28 mouse cellular contexts compared by ENCODE assay signal in the genomic region with DNA sequence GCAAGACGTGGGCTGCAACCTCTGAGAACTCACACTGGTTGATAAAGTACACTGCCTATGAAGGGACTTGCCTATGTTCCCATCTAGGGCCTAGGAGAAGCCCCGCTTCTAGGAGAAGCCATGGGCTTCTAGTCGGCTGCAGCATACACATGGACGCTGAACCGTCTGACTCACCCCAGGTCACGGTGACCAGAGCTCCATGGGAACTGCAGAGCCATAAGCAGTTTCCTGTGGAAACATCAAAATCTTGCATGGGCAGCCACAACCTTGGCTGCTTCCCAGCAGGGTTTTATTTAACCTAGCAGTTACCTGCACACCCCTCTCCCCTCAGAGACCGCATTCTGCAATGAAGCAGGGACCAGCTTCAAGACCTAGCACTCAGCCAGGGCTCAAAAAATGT. TPM values are rescaled to one million over a fixed set of nuclear protein-coding genes. Genes with fewer than 3 reads are reported as not detected.
DNase-seq lines count a peak whose midpoint lies in the region; TF ChIP-seq lines count a peak whose summit lies in the region.
"Had no signal": no experiment of that assay in that cellular context is flagged by ENCODE, and none has a peak within 500 bp of the region (broad histone marks: within the 10 kb centered on the region; RNA-seq: fewer than 3 reads in every experiment).

No protein-coding gene starts in this region.

- H3K4me1 ChIP-seq in spleen, adult 2 months (ENCODE audit: control insufficient read depth, insufficient read depth, insufficient read length) = peaks cover 34% of the 10 kb centered on the region; the same call in 1 of the 2 replicates

- WGBS in spleen, adult 2 months = 55% methylated on average over 7 of the region's 7 CpGs
- WGBS in macrophage (ENCODE audit: missing documents) = 23% methylated on average over 7 of the region's 7 CpGs

- H3K4me3 ChIP-seq in left cerebral cortex, adult 2 months = no peak overlapping the region
- no peak overlapping the region for H3K4me3 ChIP-seq in spleen, adult 2 months (ENCODE audit: extremely low read depth, insufficient read depth, insufficient read length)
- no peak overlapping the region for H3K4me3 ChIP-seq in macrophage (ENCODE audit: inconsistent target)
- H3K4me3 ChIP-seq: forebrain, embryonic 10.5 days; forebrain, embryonic 13.5 days; heart, embryonic 12.5 days; heart, embryonic 15.5 days; hindbrain, embryonic 10.5 days; hindbrain, embryonic 13.5 days had no signal

- no peaks in the 10 kb centered on the region for H3K36me3 ChIP-seq in spleen, adult 2 months (ENCODE audit: control insufficient read depth, insufficient read depth, low read length)
- no peaks in the 10 kb centered on the region for H3K36me3 ChIP-seq in macrophage (ENCODE audit: inconsistent target)
- H3K36me3 ChIP-seq: heart, embryonic 12.5 days; heart, embryonic 15.5 days; hindbrain, embryonic 13.5 days had no signal

- TF ChIP-seq CTCF in left cerebral cortex, adult 2 months (IDR thresholded peaks at IDR 0.05) = no peak
- TF ChIP-seq CTCF in spleen, adult 2 months (IDR thresholded peaks at IDR 0.05; ENCODE audit: extremely low read depth, insufficient read depth, insufficient read length, insufficient replicate concordance) = no peak

- H3K27ac ChIP-seq in left cerebral cortex, adult 2 months = peak overlapping the region; percentile 16; the same call in 1 of the 2 replicates
- 0 out of 2 replicates have a peak overlapping the region, but pooled peaks have one; percentile 11 for H3K27ac ChIP-seq in spleen, adult 2 months (ENCODE audit: insufficient read depth, low read length)
- peak overlapping the region; percentile 79 for H3K27ac ChIP-seq in macrophage
- H3K27ac ChIP-seq: forebrain, embryonic 10.5 days; forebrain, embryonic 13.5 days; heart, embryonic 15.5 days; hindbrain, embryonic 10.5 days; hindbrain, embryonic 13.5 days had no signal

- no peaks in the 10 kb centered on the region for H3K27me3 ChIP-seq in spleen, adult 2 months (ENCODE audit: control insufficient read depth, insufficient read depth, low read length)

- TF ChIP-seq POLR2A in spleen, adult 2 months (IDR thresholded peaks at IDR 0.05; ENCODE audit: low read depth, low read length) = no peak

- intact Hi-C loops in left cerebral cortex, adult 2 months (cut with DNase I) = no loop called here
- intact Hi-C loops in left cerebral cortex, postnatal 10 days (cut with DNase I) = no loop called here

- DNase-seq in left cerebral cortex, adult 2 months (ENCODE audit: extremely low spot score in 1 of 2, low spot score in 2 of 2) = no peak
- no peak for DNase-seq in left cerebral cortex, postnatal 10 days (ENCODE audit: extremely low spot score in 1 of 2, low spot score in 2 of 2)
- no peak for DNase-seq in spleen, adult 2 months (ENCODE audit: low read depth in 1 of 2, low spot score in 2 of 2)
- DNase-seq in spleen, postnatal 14 days (ENCODE audit: low spot score in 2 of 2) = no peak
- DNase-seq in 416B (ENCODE audit: low read depth) = peak; percentile 74
- no peak for DNase-seq in right cerebral cortex, adult 2 months (ENCODE audit: low spot score in 2 of 2)
- DNase-seq: adrenal gland, adult 8-10 months; adrenal gland, postnatal 25 days; cerebellum, adult 18-20 months; cerebellum, adult 9-10 months; cerebellum, postnatal 14 days; gastrocnemius, postnatal 25 days; heart, adult 18-20 months; heart, postnatal 10 days; heart, postnatal 36 days had no signal

- H3K79me2 ChIP-seq in macrophage (ENCODE audit: inconsistent target) = peaks cover 87% of the 10 kb centered on the region

RNA-seq across cellular contexts. Expression of a gene that starts 4.6 kb away (rescaled TPM):
- total RNA-seq in left cerebral cortex, adult 2 months (2021) = 10 to 100 TPM; 72.8 to 94.8 TPM
- 100 to 1,000 TPM; 128 to 135 TPM for total RNA-seq in left cerebral cortex, postnatal 10 days (2021)
- 27.1 and 32.8 TPM in 2 replicates for polyA plus RNA-seq in spleen, adult 2 months (2012; rRNA removed)
- 100 to 1,000 TPM in 6 of 26 experiments, 10 to 100 TPM in 20; 15.1 to 153 (median 46.5) TPM for total RNA-seq in macrophage (2018; cell fraction: chromatin; rRNA removed)
- total RNA-seq in macrophage (2018; cell fraction: cytosol; rRNA removed) = 100 to 1,000 TPM in 21 of 26 experiments, 10 to 100 TPM in 5; 87.5 to 220 (median 133) TPM
- total RNA-seq in macrophage (2018; cell fraction: nucleus; rRNA removed) = 100 to 1,000 TPM in 10 of 26 experiments, 10 to 100 TPM in 16; 43.1 to 161 (median 92.0) TPM
- 96.5 to 136 TPM (median 117 TPM) in 3 replicates for polyA plus RNA-seq in macrophage (2018)

RNA-seq across cellular contexts. Expression of a gene that starts 33.2 kb away (rescaled TPM):
- not detected for total RNA-seq in left cerebral cortex, adult 2 months (2021)
- total RNA-seq in left cerebral cortex, postnatal 10 days (2021) = under 1 TPM; 0.32 to 0.65 TPM
- not detected in 2 replicates for polyA plus RNA-seq in spleen, adult 2 months (2012; rRNA removed)
- total RNA-seq in macrophage (2018; cell fraction: chromatin; rRNA removed) = not detected
- total RNA-seq in macrophage (2018; cell fraction: cytosol; rRNA removed) = not detected
- not detected for total RNA-seq in macrophage (2018; cell fraction: nucleus; rRNA removed)
- polyA plus RNA-seq in macrophage (2018) = not detected in 3 replicates
- total RNA-seq: adrenal gland, adult 8-10 months; adrenal gland, postnatal 25 days; gastrocnemius, adult 18-20 months; gastrocnemius, postnatal 25 days; heart, adult 18-20 months; heart, postnatal 10 days; heart, postnatal 36 days; MEL had no signal
- polyA plus RNA-seq: activated CD4-positive, CD25-positive, alpha-beta regulatory T cell, adult 4 months; C2C12; CD4-positive, CD25-positive, alpha-beta regulatory T cell, adult 4 months; embryonic facial prominence, embryonic 11.5 days; forebrain, embryonic 10.5 days; heart, embryonic 12.5 days had no signal

RNA-seq across cellular contexts. Expression of a gene that starts 45.0 kb away (rescaled TPM):
- 10 to 100 TPM; 24.4 to 25.3 TPM for total RNA-seq in left cerebral cortex, adult 2 months (2021)
- 10 to 100 TPM; 25.4 to 26.3 TPM for total RNA-seq in left cerebral cortex, postnatal 10 days (2021)
- 3.9 and 4.0 TPM in 2 replicates for polyA plus RNA-seq in spleen, adult 2 months (2012; rRNA removed)
- total RNA-seq in macrophage (2018; cell fraction: chromatin; rRNA removed) = 10 to 100 TPM in 14 of 26 experiments, 1 to 10 TPM in 12; 1.4 to 27.3 (median 11.3) TPM
- 10 to 100 TPM in 4 of 26 experiments, 1 to 10 TPM in 22; 2.8 to 11.5 (median 7.9) TPM for total RNA-seq in macrophage (2018; cell fraction: cytosol; rRNA removed)
- total RNA-seq in macrophage (2018; cell fraction: nucleus; rRNA removed) = 10 to 100 TPM in 9 of 26 experiments, 1 to 10 TPM in 17; 2.4 to 20.7 (median 6.3) TPM
- polyA plus RNA-seq in macrophage (2018) = 5.4 to 11.3 TPM (median 6.8 TPM) in 3 replicates

Comparison
In these comparisons a context has a peak if more than half of its experiments do, and no peak if none do; other contexts are left out.
1. H3K27ac ChIP-seq: peak in every context shown above with its lines; median percentile 79 in macrophage; 16 in left cerebral cortex, adult 2 months; 11 in spleen, adult 2 months.